Mouse (Mus musculus) liver, embryonic 14.5 days (tissue): Measurements from ENCODE around the gene Fgfr1op2.

Experiments
- CTCF ChIP-seq: IDR thresholded peaks from 2 replicates; pipeline ENCODE4 v1.5.1; 2016; ENCODE audit warnings: antibody characterized with exemption, low read depth, control low read depth
- EP300 ChIP-seq: IDR thresholded peaks from 2 replicates; pipeline ENCODE4 v1.6.1; 2016; ENCODE audit warnings: antibody characterized with exemption, low read depth

DNA sequence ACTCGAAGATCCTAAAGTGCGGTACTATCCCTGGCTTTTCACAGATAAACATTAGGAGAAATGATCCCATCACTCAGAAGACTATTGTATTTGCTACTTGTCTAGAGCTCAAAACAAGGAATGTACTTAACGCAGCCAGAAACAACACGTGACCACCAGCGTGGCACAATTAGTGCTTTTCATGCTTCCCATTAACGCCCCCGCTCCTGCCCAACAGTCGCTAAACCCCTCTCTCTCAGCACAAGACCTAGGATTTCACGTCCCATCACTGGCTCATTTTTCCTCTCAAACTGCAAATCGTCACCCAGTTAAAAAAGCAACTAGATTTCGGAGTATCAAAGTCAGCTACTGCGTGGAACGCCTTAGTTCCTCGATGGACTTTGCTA is 56.6 kb downstream of the Fgfr1op2 start:
- TF ChIP-seq CTCF (no peak), EP300 (no peak)
